Mouse (Mus musculus) leukemia stem cell, adult 10-12 weeks (primary cell): ENCODE data around the gene Gnrhr. TPM values are rescaled to one million over a fixed set of nuclear protein-coding genes. Genes with fewer than 3 reads are reported as not detected.

ENCODE experiments used
- polyA plus RNA-seq: library from polyadenylated mRNA; stranded (reverse); fragments of >175 nt; gene quantifications from 2 replicates; pipeline ENCODE4 v1.2.3, GENCODE M21; 2012; ENCODE audit warnings: low replicate concordance

The Gnrhr gene
- not detected in 2 replicates for polyA plus RNA-seq

GRCm38 (mm10) chr5:86197801-86198200 lies at the start of gene Gnrhr:
TSS of gene Gnrhr (minus strand) at chr5:86197901.

GRCm38 (mm10) chr5:86172449-86173161 lies 25.1 kb downstream of the Gnrhr start, which contains the start of gene Uba6:
TSS of gene Uba6 (minus strand) at chr5:86172803.

Other genes starting within 250 kb of the Gnrhr start
- 1.5 and 19.1 TPM in 2 replicates for gene Cenpc1, start 132.3 kb downstream of the Gnrhr start, polyA plus RNA-seq
- 0.90 TPM in 1 of 2 replicates, not detected in the other for gene Stap1, start 126.2 kb downstream of the Gnrhr start, polyA plus RNA-seq
- gene Uba6, start 25.1 kb downstream of the Gnrhr start, polyA plus RNA-seq = 0.36 and 0.82 TPM in 2 replicates
- gene Tmprss11c, start 91.4 kb upstream of the Gnrhr start, polyA plus RNA-seq = not detected in 2 replicates
- 0.08 TPM in 1 of 2 replicates, not detected in the other for gene Tmprss11d, start 175.5 kb upstream of the Gnrhr start, polyA plus RNA-seq